Mouse (Mus musculus) ES-E14 (cell line): Measurements from ENCODE around the gene Gm28635.

Experiments
- CHD2 ChIP-seq: IDR thresholded peaks from 2 replicates; pipeline ENCODE4 v1.6.1; 2014; ENCODE audit warnings: mild to moderate bottlenecking, low read depth, low read length, inconsistent platforms
- HCFC1 ChIP-seq: IDR thresholded peaks from 2 replicates; pipeline ENCODE4 v1.6.1; 2012; ENCODE audit warnings: low read length, inconsistent platforms, borderline replicate concordance; ENCODE audit not compliant: insufficient read depth
- MAFK ChIP-seq: IDR thresholded peaks from 2 replicates; pipeline ENCODE4 v1.6.1; 2014; ENCODE audit warnings: mild to moderate bottlenecking, low read depth, low read length, inconsistent platforms; ENCODE audit not compliant: insufficient read depth
- ZC3H11A ChIP-seq: IDR thresholded peaks from 2 replicates; pipeline ENCODE4 v1.6.1; 2012; ENCODE audit warnings: low read depth, mild to moderate bottlenecking, inconsistent platforms, low read length, borderline replicate concordance
- ZNF384 ChIP-seq: IDR thresholded peaks from 2 replicates; pipeline ENCODE4 v1.6.1; 2012; ENCODE audit warnings: low read depth, low read length, inconsistent platforms

GRCm38 (mm10) chr2:84669828-84670568 is 7.8 kb downstream of the Gm28635 start:
- TF ChIP-seq CHD2: no peak
- no peak for TF ChIP-seq ZC3H11A
- no peak for TF ChIP-seq MAFK
- no peak for TF ChIP-seq ZNF384
- no peak for TF ChIP-seq HCFC1
